Mouse (Mus musculus) kidney, adult 2 months (tissue): ENCODE data around the gene Trim52. TPM values are rescaled to one million over a fixed set of nuclear protein-coding genes. Genes with fewer than 3 reads are reported as not detected.
"Not testable (repeated sequence)": the region's sequence is repeated elsewhere in the genome, so short reads cannot be mapped to it uniquely, and the experiment has no call there.

Source experiments
- DNase-seq: peaks from one replicate; pipeline ENCODE4 v3.0.0; 2021
- H3K27ac ChIP-seq: fragments of 200-500 bp; 2 replicates; pipeline ENCODE4 v1.5.1; 2012; ENCODE audit warnings: low read depth, low read length, control low read depth, inconsistent platforms; ENCODE audit not compliant: insufficient read depth
- H3K27me3 ChIP-seq: fragments of 200-500 bp; replicated peaks from 2 replicates; pipeline ENCODE4 v1.6.1; 2012; ENCODE audit warnings: mild to moderate bottlenecking, moderate library complexity, low read length, inconsistent platforms; ENCODE audit not compliant: control insufficient read depth, insufficient read depth
- H3K36me3 ChIP-seq: fragments of 200-500 bp; 2 replicates; pipeline ENCODE4 v1.6.1; 2012; ENCODE audit warnings: mild to moderate bottlenecking, moderate library complexity, low read length, inconsistent platforms; ENCODE audit not compliant: control insufficient read depth, insufficient read depth
- H3K4me1 ChIP-seq: fragments of 200-500 bp; 2 replicates; pipeline ENCODE4 v1.6.1; 2011; ENCODE audit warnings: low read length; ENCODE audit not compliant: control insufficient read depth, insufficient read depth
- H3K4me3 ChIP-seq: fragments of 200-500 bp; 2 replicates; pipeline ENCODE4 v1.5.1; 2011; ENCODE audit warnings: mild to moderate bottlenecking, low read depth, low read length, control low read depth; ENCODE audit not compliant: insufficient read depth
- CTCF ChIP-seq: fragments of 200-500 bp; conservative IDR thresholded peaks from 2 replicates; pipeline ENCODE4 v1.5.1; 2011; ENCODE audit warnings: low read depth, mild to moderate bottlenecking, control low read depth, low read length, moderate library complexity, mixed read lengths; ENCODE audit not compliant: insufficient read depth, insufficient read length
- POLR2A ChIP-seq: fragments of 200-500 bp; IDR thresholded peaks from one replicate; pipeline ENCODE4 v1.6.1; 2011; ENCODE audit warnings: low read depth, low read length, control low read depth
- WGBS: fragments of 180-500 bp; shearing (Covaris S2); methylation state at CpG from one replicate; pipeline ENCODE4 v1.1.7; 2018; 5-methylcytosine and 5-hydroxymethylcytosine counted together
- polyA plus RNA-seq: library from polyadenylated mRNA; depleted of rRNA; stranded (reverse); fragments of >200 nt; gene quantifications from 2 replicates; pipeline ENCODE4 v1.2.3, GENCODE M21; 2012

Trim52 gene
- polyA plus RNA-seq, 1 experiment = not detected

DNA sequence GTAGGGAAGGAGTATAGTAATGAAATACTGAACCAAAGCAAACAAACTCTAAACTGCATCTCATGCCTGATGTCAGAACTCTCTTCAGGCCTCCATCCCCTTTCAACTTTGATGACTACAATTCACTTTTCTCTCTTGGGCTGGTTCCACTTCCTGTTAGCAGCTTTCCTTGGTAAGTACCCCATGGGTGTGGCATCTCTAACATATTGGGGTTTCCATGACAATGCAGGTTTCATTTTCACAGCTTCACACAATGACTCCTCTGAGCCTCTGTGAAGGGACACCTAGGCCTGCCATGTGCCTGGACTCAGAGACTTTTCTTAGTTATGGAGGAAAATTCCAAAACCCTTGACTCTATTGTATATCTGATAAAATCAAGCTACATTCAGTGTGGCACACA lies 30.3 kb downstream of the Trim52 start:
- Histone ChIP-seq H3K27ac (no peak overlapping the region), H3K36me3 (no peaks in the 10 kb centered on the region), H3K4me3 (no peak overlapping the region), H3K4me1 (no peaks in the 10 kb centered on the region), H3K27me3 (no peaks in the 10 kb centered on the region)
- DNase-seq = no peak
- TF ChIP-seq POLR2A (no peak), CTCF (no peak)

DNA sequence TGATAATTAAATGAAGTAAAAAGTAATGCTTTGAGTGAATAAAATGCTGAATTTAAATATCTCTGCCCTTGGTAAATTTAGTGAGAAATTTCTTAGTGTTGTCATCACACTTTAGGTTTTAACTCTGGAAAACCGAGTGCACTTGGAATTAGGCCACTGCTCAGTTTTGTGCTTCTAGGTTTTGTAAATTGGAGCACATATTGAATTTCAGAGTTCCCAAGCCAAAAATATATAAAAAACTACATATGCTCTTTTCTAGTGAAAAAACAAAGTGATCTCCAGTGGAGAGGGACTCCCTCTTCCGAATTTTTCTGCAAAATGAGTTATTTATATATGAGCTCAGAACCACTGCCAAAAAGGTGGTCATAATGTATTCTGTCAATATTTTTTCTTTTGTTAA lies 45.2 kb downstream of the Trim52 start:
- Histone ChIP-seq H3K27me3 (no peaks in the 10 kb centered on the region), H3K4me3 (no peak overlapping the region), H3K27ac (no peak overlapping the region), H3K36me3 (no peaks in the 10 kb centered on the region), H3K4me1 (no peaks in the 10 kb centered on the region)
- WGBS = 62% methylated on average over 2 of the region's 2 CpGs
- TF ChIP-seq POLR2A = no peak
- no peak for TF ChIP-seq CTCF
- no peak for DNase-seq

DNA sequence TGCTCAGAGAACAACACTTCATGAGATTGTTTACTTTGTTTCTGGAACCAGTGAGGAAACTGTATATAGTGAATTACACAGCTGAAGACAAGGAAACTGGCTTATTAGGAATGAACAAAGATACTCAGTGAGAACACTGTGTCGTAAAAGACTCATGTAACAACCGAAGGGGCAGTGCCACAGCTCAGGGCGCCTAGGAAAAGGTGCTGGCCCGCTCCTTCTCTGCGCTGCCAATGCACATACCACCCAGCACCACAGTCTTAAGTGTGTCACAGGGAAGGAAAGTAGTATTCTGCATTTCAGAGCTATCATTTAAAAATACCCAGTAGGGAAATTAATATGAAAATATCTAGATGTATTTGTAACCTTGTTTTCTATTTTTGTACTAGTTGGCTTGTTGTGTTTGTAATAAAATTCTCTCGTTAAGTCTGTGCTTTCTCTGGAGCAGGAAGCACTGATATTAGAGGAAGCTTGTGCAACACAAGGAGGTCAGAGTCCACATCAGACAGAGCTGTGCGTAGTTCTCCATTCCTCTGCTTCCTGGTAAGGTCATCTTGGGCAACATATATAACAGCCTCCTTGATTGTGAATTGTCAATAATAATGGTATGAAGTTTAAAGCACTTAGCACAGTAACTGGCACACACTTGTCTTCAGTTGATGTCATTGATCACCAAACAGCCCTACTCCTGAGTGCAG lies 49.0 kb downstream of the Trim52 start:
- no peaks in the 10 kb centered on the region for H3K36me3 ChIP-seq
- H3K4me3 ChIP-seq = no peak overlapping the region
- peak; percentile 22 for DNase-seq
- no peak overlapping the region for H3K27ac ChIP-seq
- no peak for TF ChIP-seq POLR2A
- TF ChIP-seq CTCF = no peak
- no peaks in the 10 kb centered on the region for H3K27me3 ChIP-seq
- 58% methylated on average over 7 of the region's 7 CpGs for WGBS
- no peaks in the 10 kb centered on the region for H3K4me1 ChIP-seq

GRCm38 (mm10) chr14:106156533-106156932 lies 50.5 kb downstream of the Trim52 start:
- Histone ChIP-seq H3K36me3 (no peaks in the 10 kb centered on the region), H3K27ac (no peak overlapping the region), H3K27me3 (no peaks in the 10 kb centered on the region), H3K4me3 (no peak overlapping the region), H3K4me1 (no peaks in the 10 kb centered on the region)
- DNase-seq = no peak
- 67% methylated on average over 1 of the region's 1 CpGs for WGBS
- no peak for TF ChIP-seq POLR2A
- no peak for TF ChIP-seq CTCF

- TF ChIP-seq CTCF (no peak), POLR2A (no peak)
- no peak for DNase-seq
- Histone ChIP-seq H3K27ac (no peak overlapping the region), H3K27me3 (no peaks in the 10 kb centered on the region), H3K4me1 (no peaks in the 10 kb centered on the region), H3K4me3 (no peak overlapping the region), H3K36me3 (no peaks in the 10 kb centered on the region)
- 38% methylated on average over 3 of the region's 3 CpGs for WGBS
Measured at GRCm38 (mm10) chr14:106162331-106162730, 56.3 kb downstream of the Trim52 start.

DNA sequence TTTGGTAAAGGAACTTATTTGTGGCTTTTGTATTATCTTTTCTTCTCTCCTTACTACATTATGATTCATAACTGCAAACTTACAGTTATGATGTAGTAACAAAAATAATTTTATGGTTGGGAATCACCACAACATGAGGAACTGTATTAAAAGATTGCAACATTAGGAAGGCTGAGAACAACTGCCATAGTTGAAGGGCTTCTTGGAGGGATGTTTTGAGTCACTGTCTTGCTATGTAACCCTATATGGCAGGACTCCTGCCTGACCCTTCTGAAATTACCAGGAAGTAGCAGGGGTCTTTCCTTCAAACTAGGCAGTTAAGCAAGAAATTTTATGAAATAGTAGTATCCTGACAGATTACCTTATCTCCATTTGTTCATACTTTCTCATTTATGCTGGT lies 57.2 kb downstream of the Trim52 start:
- TF ChIP-seq CTCF (no peak), POLR2A (no peak)
- no peaks in the 10 kb centered on the region for H3K36me3 ChIP-seq
- H3K27me3 ChIP-seq = no peaks in the 10 kb centered on the region
- no peak overlapping the region for H3K4me3 ChIP-seq
- no peak for DNase-seq
- H3K27ac ChIP-seq = no peak overlapping the region
- H3K4me1 ChIP-seq = no peaks in the 10 kb centered on the region

DNA sequence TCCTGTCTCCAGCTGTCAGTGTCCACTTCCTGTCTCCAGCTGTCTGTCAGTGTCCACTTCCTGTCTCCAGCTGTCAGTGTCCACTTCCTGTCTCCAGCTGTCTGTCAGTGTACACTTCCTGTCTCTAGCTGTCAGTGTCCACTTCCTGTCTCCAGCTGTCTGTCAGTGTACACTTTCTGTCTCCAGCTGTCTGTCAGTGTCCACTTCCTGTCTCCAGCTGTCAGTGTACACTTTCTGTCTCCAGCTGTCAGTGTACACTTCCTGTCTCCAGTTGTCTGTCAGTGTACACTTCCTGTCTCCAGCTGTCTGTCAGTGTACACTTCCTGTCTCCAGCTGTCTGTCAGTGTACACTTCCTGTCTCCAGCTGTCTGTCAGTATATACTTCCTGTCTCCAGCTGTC lies 57.9 kb downstream of the Trim52 start:
- H3K4me1 ChIP-seq, H3K27ac ChIP-seq, H3K27me3 ChIP-seq, H3K36me3 ChIP-seq, DNase-seq, H3K4me3 ChIP-seq: not testable (repeated sequence)

DNA sequence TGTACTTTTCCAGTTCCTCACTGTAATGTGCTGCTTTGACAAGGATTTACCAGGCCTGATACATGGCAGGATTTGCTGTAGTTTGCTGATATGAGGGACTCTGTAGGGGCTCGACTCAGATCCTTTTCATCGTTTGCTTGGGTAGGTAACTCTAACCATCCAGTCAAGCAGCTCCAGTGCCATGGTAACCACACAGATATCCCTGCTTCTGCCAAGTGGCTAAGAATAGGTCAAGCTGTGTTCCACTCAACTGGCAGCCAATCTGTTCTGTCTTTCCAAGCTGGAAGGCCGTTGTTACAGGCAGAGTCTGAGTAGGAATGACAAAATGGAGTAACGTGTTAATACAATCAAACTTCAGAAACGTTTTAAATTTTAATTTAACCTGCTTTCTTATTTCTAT lies 70.9 kb downstream of the Trim52 start:
- WGBS = 44% methylated on average over 5 of the region's 5 CpGs
- no peak overlapping the region for H3K27ac ChIP-seq
- no peaks in the 10 kb centered on the region for H3K27me3 ChIP-seq
- H3K36me3 ChIP-seq = no peaks in the 10 kb centered on the region
- no peaks in the 10 kb centered on the region for H3K4me1 ChIP-seq
- DNase-seq = no peak
- H3K4me3 ChIP-seq = no peak overlapping the region
- TF ChIP-seq POLR2A (no peak), CTCF (no peak)
